Mouse (Mus musculus): ENCODE data around the gene Gnb2. TPM values are rescaled to one million over a fixed set of nuclear protein-coding genes. Genes with fewer than 3 reads are reported as not detected.

Gnb2 gene
- polyA plus RNA-seq, 1 experiment from 2014 or later, result 221 TPM

- WGBS (ENCODE audit: insufficient replicate concordance), result 76% methylated on average over 11 of the region's 11 CpGs
- H3K4me1 ChIP-seq, result peaks cover 57% of the 10 kb centered on the region
Measured at GRCm38 (mm10) chr5:137512847-137513794, 20.2 kb downstream of the Gnb2 start.

GRCm38 (mm10) chr5:137511706-137512105, 21.6 kb downstream of the Gnb2 start:
- H3K27ac ChIP-seq, result no peak overlapping the region
- peak overlapping the region; percentile 98 for H3K9ac ChIP-seq
- peaks cover 53% of the 10 kb centered on the region for H3K4me1 ChIP-seq
- H3K27me3 ChIP-seq (replicated peaks), result no peaks in the 10 kb centered on the region
- peak overlapping the region; percentile 95 for H3K4me2 ChIP-seq
- no peaks in the 10 kb centered on the region for H3K9me3 ChIP-seq (replicated peaks)
- WGBS (ENCODE audit: insufficient replicate concordance), result 72% methylated on average over 3 of the region's 3 CpGs
- H3K36me3 ChIP-seq, result 0 out of 2 replicates have a peak, but pooled peaks cover 7% of the 10 kb centered on the region
- H3K4me3 ChIP-seq, result peak overlapping the region; percentile 93
- ATAC-seq, result no peak

More at GRCm38 (mm10) chr5:137512847-137513794, 20.2 kb downstream of the Gnb2 start:
- Histone ChIP-seq H3K9me3 (replicated peaks) (no peaks in the 10 kb centered on the region), H3K27me3 (replicated peaks) (no peaks in the 10 kb centered on the region), H3K4me2 (no peak overlapping the region), H3K4me3 (no peak overlapping the region), H3K9ac (no peak overlapping the region), H3K36me3 (peaks cover 19% of the 10 kb centered on the region), H3K27ac (no peak overlapping the region)
- ATAC-seq, result no peak

- H3K27me3 ChIP-seq (replicated peaks), result no peaks in the 10 kb centered on the region
- peak overlapping the region; percentile 83 for H3K27ac ChIP-seq
- peak overlapping the region; percentile 95 for H3K4me2 ChIP-seq
- H3K4me1 ChIP-seq, result peaks cover 46% of the 10 kb centered on the region
- peak overlapping the region; percentile 98 for H3K9ac ChIP-seq
- no peaks in the 10 kb centered on the region for H3K9me3 ChIP-seq (replicated peaks)
- 0 out of 2 replicates have a peak, but pooled peaks cover 7% of the 10 kb centered on the region for H3K36me3 ChIP-seq
- 2% methylated on average over 58 of the region's 83 CpGs for WGBS (ENCODE audit: insufficient replicate concordance)
- peak; percentile 71 for ATAC-seq
- peak overlapping the region; percentile 93 for H3K4me3 ChIP-seq
Measured at GRCm38 (mm10) chr5:137510573-137511390, 22.5 kb downstream of the Gnb2 start.

GRCm38 (mm10) chr5:137510014-137510501, 23.3 kb downstream of the Gnb2 start:
- WGBS (ENCODE audit: insufficient replicate concordance), result 2% methylated on average over 44 of the region's 52 CpGs
- Histone ChIP-seq H3K4me2 (peak overlapping the region; percentile 95), H3K36me3 (0 out of 2 replicates have a peak, but pooled peaks cover 7% of the 10 kb centered on the region), H3K9me3 (replicated peaks) (no peaks in the 10 kb centered on the region), H3K27ac (peak overlapping the region; percentile 83), H3K27me3 (replicated peaks) (no peaks in the 10 kb centered on the region), H3K9ac (peak overlapping the region; percentile 98), H3K4me3 (peak overlapping the region; percentile 93), H3K4me1 (peaks cover 46% of the 10 kb centered on the region)
- peak; percentile 74 for ATAC-seq

- no peak for ATAC-seq
- H3K9ac ChIP-seq, result no peak overlapping the region
- peaks cover 15% of the 10 kb centered on the region for H3K36me3 ChIP-seq
- no peaks in the 10 kb centered on the region for H3K27me3 ChIP-seq (replicated peaks)
- H3K4me2 ChIP-seq, result peak overlapping the region; percentile 90
- 80% methylated on average over 6 of the region's 6 CpGs for WGBS (ENCODE audit: insufficient replicate concordance)
- no peaks in the 10 kb centered on the region for H3K9me3 ChIP-seq (replicated peaks)
- H3K27ac ChIP-seq, result peak overlapping the region; percentile 93; the same call in 1 of the 2 replicates
- no peak overlapping the region for H3K4me3 ChIP-seq
- H3K4me1 ChIP-seq, result peaks cover 30% of the 10 kb centered on the region
Measured at GRCm38 (mm10) chr5:137504041-137504440, 29.3 kb downstream of the Gnb2 start.

GRCm38 (mm10) chr5:137502667-137503110, 30.6 kb downstream of the Gnb2 start:
- peak overlapping the region; percentile 90 for H3K4me2 ChIP-seq
- peak; percentile 85 for ATAC-seq
- H3K4me3 ChIP-seq, result peak overlapping the region; percentile 76
- H3K9me3 ChIP-seq (replicated peaks), result no peaks in the 10 kb centered on the region
- H3K36me3 ChIP-seq, result peaks cover 15% of the 10 kb centered on the region
- WGBS (ENCODE audit: insufficient replicate concordance), result under 1% methylated on average over 28 of the region's 30 CpGs
- H3K4me1 ChIP-seq, result peaks cover 30% of the 10 kb centered on the region
- H3K27ac ChIP-seq, result peak overlapping the region; percentile 93
- peak overlapping the region; percentile 89 for H3K9ac ChIP-seq
- H3K27me3 ChIP-seq (replicated peaks), result no peaks in the 10 kb centered on the region

GRCm38 (mm10) chr5:137501709-137502666, 31.3 kb downstream of the Gnb2 start, which contains the start of gene Pop7:
TSS of gene Pop7 (minus strand) at chr5:137502518.
- peak within 1 kb of the TSS; percentile 90 for H3K4me2 ChIP-seq
- H3K27me3 ChIP-seq (replicated peaks), result no peaks in the 10 kb centered on the region
- H3K9me3 ChIP-seq (replicated peaks), result no peaks in the 10 kb centered on the region
- peak within 1 kb of the TSS; percentile 76 for H3K4me3 ChIP-seq
- peaks cover 15% of the 10 kb centered on the region for H3K36me3 ChIP-seq
- 2% methylated on average over 64 of the region's 64 CpGs for WGBS (ENCODE audit: insufficient replicate concordance)
- peak within 1 kb of the TSS; percentile 89 for H3K9ac ChIP-seq
- ATAC-seq, result peak; percentile 93
- H3K4me1 ChIP-seq, result peaks cover 30% of the 10 kb centered on the region
- peak within 1 kb of the TSS; percentile 93 for H3K27ac ChIP-seq

GRCm38 (mm10) chr5:137500186-137500585, 33.1 kb downstream of the Gnb2 start:
- H3K4me1 ChIP-seq, result peaks cover 30% of the 10 kb centered on the region
- no peaks in the 10 kb centered on the region for H3K9me3 ChIP-seq (replicated peaks)
- H3K36me3 ChIP-seq, result peaks cover 15% of the 10 kb centered on the region
- H3K27ac ChIP-seq, result no peak overlapping the region
- no peak overlapping the region for H3K4me2 ChIP-seq
- 76% methylated on average over 7 of the region's 7 CpGs for WGBS (ENCODE audit: insufficient replicate concordance)
- no peaks in the 10 kb centered on the region for H3K27me3 ChIP-seq (replicated peaks)
- H3K4me3 ChIP-seq, result no peak overlapping the region
- ATAC-seq, result no peak
- 0 out of 2 replicates have a peak overlapping the region, but pooled peaks have one; percentile 5 for H3K9ac ChIP-seq

- peaks cover 9% of the 10 kb centered on the region; the same call in 1 of the 2 replicates for H3K27me3 ChIP-seq (replicated peaks)
- H3K36me3 ChIP-seq, result no peaks in the 10 kb centered on the region
- no peak overlapping the region for H3K4me2 ChIP-seq
- H3K4me3 ChIP-seq, result no peak overlapping the region
- ATAC-seq, result no peak
- no peaks in the 10 kb centered on the region for H3K9me3 ChIP-seq (replicated peaks)
- H3K4me1 ChIP-seq, result no peaks in the 10 kb centered on the region
- WGBS (ENCODE audit: insufficient replicate concordance), result 70% methylated on average over 13 of the region's 13 CpGs
- no peak overlapping the region for H3K27ac ChIP-seq
- H3K9ac ChIP-seq, result no peak overlapping the region; the same call in 1 of the 2 replicates
Measured at GRCm38 (mm10) chr5:137493831-137494230, 39.5 kb downstream of the Gnb2 start.

GRCm38 (mm10) chr5:137491559-137491958, 41.8 kb downstream of the Gnb2 start:
- H3K4me1 ChIP-seq, result no peaks in the 10 kb centered on the region
- no peaks in the 10 kb centered on the region for H3K36me3 ChIP-seq
- no peak for ATAC-seq
- H3K27me3 ChIP-seq (replicated peaks), result peaks cover 20% of the 10 kb centered on the region
- no peak overlapping the region for H3K4me3 ChIP-seq
- no peak overlapping the region for H3K9ac ChIP-seq
- 53% methylated on average over 4 of the region's 4 CpGs for WGBS (ENCODE audit: insufficient replicate concordance)
- no peak overlapping the region for H3K4me2 ChIP-seq
- H3K9me3 ChIP-seq (replicated peaks), result no peaks in the 10 kb centered on the region
- H3K27ac ChIP-seq, result no peak overlapping the region

Data from liver, embryonic 12.5 days (tissue).